Mouse (Mus musculus) cerebellum, adult 2 months (tissue): ENCODE results near the gene Dna2. TPM values are rescaled to one million over a fixed set of nuclear protein-coding genes. Genes with fewer than 3 reads are reported as not detected.

ENCODE experiments used
- DNase-seq, 2 experiments: peaks; one replicate each; pipeline ENCODE4 v3.0.0; 2021
- H3K27ac ChIP-seq: fragments of 200-500 bp; 2 replicates; pipeline ENCODE4 v1.5.1; 2012; ENCODE audit warnings: low read length, control low read depth, inconsistent platforms; ENCODE audit not compliant: insufficient read depth
- H3K27me3 ChIP-seq: fragments of 200-500 bp; 2 replicates; pipeline ENCODE4 v1.6.1; 2012; ENCODE audit warnings: inconsistent platforms, mild to moderate bottlenecking, low read length, moderate library complexity; ENCODE audit not compliant: control insufficient read depth, insufficient read depth
- H3K4me1 ChIP-seq: fragments of 200-500 bp; 2 replicates; pipeline ENCODE4 v1.6.1; 2011; ENCODE audit warnings: low read length; ENCODE audit not compliant: control insufficient read depth, insufficient read depth
- H3K4me3 ChIP-seq: fragments of 200-500 bp; replicated peaks from 2 replicates; pipeline ENCODE3; 2011; ENCODE audit warnings: mild to moderate bottlenecking, low read depth, low read length, control low read depth; ENCODE audit not compliant: insufficient read depth
- CTCF ChIP-seq: fragments of 200-500 bp; IDR thresholded peaks from 2 replicates; pipeline ENCODE4 v1.5.1; 2011; ENCODE audit warnings: low read depth, mild to moderate bottlenecking, control low read depth, low read length, moderate library complexity, borderline replicate concordance; ENCODE audit not compliant: insufficient read depth
- POLR2A ChIP-seq: fragments of 200-500 bp; IDR thresholded peaks from 2 replicates; pipeline ENCODE4 v1.6.1; 2011; ENCODE audit warnings: low read length, control low read depth, borderline replicate concordance; ENCODE audit not compliant: insufficient read depth
- WGBS: fragments of 180-500 bp; shearing (Covaris S2); methylation state at CpG from one replicate; pipeline ENCODE4 v1.1.7; 2018; 5-methylcytosine and 5-hydroxymethylcytosine counted together
- polyA plus RNA-seq: library from polyadenylated mRNA; depleted of rRNA; stranded (reverse); fragments of >200 nt; gene quantifications from 2 replicates; pipeline ENCODE4 v1.2.3, GENCODE M21; 2012

The Dna2 gene
- polyA plus RNA-seq, 1 experiment: 3.9 TPM

DNA sequence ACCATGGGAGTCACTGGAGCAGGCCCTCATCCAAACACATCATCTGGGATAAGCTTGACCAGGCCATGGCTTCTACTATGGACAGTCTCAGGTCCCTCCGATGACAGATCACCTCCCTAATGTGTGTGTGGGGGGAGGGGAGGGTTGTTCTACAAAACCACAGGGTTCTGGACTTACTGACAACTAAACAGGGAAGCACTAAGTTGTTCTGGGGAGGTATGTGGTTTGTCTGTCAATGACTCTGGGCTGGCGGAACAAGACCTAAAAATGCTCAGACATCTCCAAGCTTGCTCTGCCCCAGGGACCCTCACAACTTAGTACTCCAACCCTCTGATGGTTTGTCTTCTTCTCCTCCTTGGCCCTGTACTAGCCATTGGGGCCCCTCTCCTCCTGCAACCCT is 35.7 kb upstream of the Dna2 start:
- WGBS: 90% methylated on average over 2 of the region's 2 CpGs
- H3K4me3 ChIP-seq: no peak overlapping the region
- H3K27ac ChIP-seq: no peak overlapping the region
- no peaks in the 10 kb centered on the region for H3K27me3 ChIP-seq
- no peaks in the 10 kb centered on the region for H3K4me1 ChIP-seq
- no peak for DNase-seq
- TF ChIP-seq CTCF (no peak), POLR2A (no peak)

- DNase-seq: no peak
- WGBS: 91% methylated on average over 3 of the region's 3 CpGs
- Histone ChIP-seq H3K4me3 (no peak overlapping the region), H3K27me3 (no peaks in the 10 kb centered on the region), H3K4me1 (peaks cover 8% of the 10 kb centered on the region), H3K27ac (no peak overlapping the region)
- TF ChIP-seq CTCF (no peak), POLR2A (no peak)
Measured at GRCm38 (mm10) chr10:62918985-62919384, 27.8 kb upstream of the Dna2 start.

- peak; percentile 93 to 94 for DNase-seq
- Histone ChIP-seq H3K4me3 (peak within 1 kb of the TSS; percentile 99), H3K27ac (peak within 1 kb of the TSS; percentile 69), H3K4me1 (peaks cover 10% of the 10 kb centered on the region), H3K27me3 (no peaks in the 10 kb centered on the region)
- TF ChIP-seq CTCF (no peak), POLR2A (peak; percentile 80; the same call in 1 of the 2 replicates)
- 4% methylated on average over 50 of the region's 50 CpGs for WGBS
Measured at GRCm38 (mm10) chr10:62919925-62920765, 26.7 kb upstream of the Dna2 start, which contains the start of gene Slc25a16. Gene Slc25a16, plus strand, starts transcription at chr10:62920633.

DNA sequence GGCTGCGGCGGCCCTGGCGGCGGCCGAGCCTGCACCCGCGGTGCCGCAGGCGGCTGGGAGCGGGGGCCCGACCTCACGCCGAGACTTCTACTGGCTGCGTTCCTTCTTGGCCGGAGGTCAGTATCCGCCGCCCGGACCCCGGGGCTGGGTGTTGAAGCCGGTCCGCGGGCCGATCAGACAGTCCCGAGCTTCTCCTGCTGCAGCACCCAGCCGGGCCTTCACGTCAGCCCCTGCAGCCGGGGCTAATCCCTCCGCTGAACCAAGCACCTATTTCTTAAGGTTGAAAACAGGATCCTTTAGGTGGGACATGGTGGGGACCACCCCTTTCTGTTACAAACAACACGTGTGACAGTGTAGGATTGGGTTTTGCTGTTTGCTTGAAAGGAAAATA is 26.1 kb upstream of the Dna2 start:
- H3K27me3 ChIP-seq: no peaks in the 10 kb centered on the region
- WGBS: under 1% methylated on average over 29 of the region's 29 CpGs

GRCm38 (mm10) chr10:62924096-62924635 is 22.7 kb upstream of the Dna2 start:
- no peak for TF ChIP-seq CTCF
- TF ChIP-seq POLR2A: no peak
- Histone ChIP-seq H3K4me3 (no peak overlapping the region), H3K4me1 (peaks cover 10% of the 10 kb centered on the region), H3K27me3 (no peaks in the 10 kb centered on the region), H3K27ac (no peak overlapping the region)
- WGBS: 68% methylated on average over 4 of the region's 4 CpGs
- no peak for DNase-seq

More for the DNA sequence above, 26.1 kb upstream of the Dna2 start:
- H3K27ac ChIP-seq: peak overlapping the region; percentile 65
- TF ChIP-seq CTCF (no peak), POLR2A (no peak)
- no peak for DNase-seq
- peak overlapping the region; percentile 99 for H3K4me3 ChIP-seq
- H3K4me1 ChIP-seq: peaks cover 10% of the 10 kb centered on the region

DNA sequence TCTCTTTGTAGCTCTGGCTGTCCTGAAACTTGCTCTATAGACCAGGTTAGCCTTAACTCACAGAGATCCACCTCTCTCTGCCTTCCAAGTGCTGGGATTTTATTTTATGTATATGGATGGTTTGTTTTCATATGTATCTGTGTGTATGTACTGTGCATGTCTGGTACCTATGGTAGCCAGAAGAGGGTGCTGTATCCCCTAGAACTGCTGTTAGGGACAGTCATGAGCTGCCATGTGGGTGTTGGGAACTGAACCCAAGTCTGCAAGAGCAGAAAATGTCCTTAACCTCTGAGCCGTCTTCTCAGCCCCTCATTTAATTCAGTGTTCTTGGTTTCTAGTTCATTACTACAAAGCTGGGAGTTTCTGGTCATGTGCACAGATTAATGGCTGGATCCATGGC is 14.4 kb upstream of the Dna2 start:
- TF ChIP-seq CTCF: no peak
- no peak for TF ChIP-seq POLR2A
- no peak for DNase-seq
- H3K27ac ChIP-seq: no peak overlapping the region
- H3K4me3 ChIP-seq: no peak overlapping the region
- H3K27me3 ChIP-seq: no peaks in the 10 kb centered on the region
- 100% methylated on average over 1 of the region's 1 CpGs for WGBS
- no peaks in the 10 kb centered on the region for H3K4me1 ChIP-seq

GRCm38 (mm10) chr10:62944975-62945580 is 1.7 kb upstream of the Dna2 start:
- Histone ChIP-seq H3K4me3 (no peak overlapping the region), H3K4me1 (no peaks in the 10 kb centered on the region), H3K27me3 (no peaks in the 10 kb centered on the region), H3K27ac (no peak overlapping the region)
- 92% methylated on average over 10 of the region's 10 CpGs for WGBS
- DNase-seq: no peak
- no peak for TF ChIP-seq POLR2A
- TF ChIP-seq CTCF: no peak

DNA sequence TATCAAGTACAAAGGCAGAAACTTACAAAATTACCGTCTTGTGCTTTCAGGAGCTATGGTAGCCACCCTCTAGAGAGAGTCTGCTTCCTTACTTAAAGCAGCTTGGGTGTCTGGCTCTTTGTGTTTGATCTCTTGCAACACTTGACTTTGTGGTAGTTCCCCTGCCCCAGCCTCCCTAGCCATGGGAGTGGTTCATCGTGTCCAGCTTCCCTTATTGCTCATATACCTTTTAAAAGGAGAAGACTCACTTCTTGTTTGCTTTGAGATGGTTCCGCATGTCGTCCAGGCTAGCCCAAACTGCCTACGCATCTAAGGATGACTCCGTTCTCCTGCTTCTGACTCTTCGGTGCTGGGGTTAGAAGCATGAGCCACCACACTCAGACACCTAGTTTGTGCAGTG is 1.7 kb downstream of the Dna2 start:
- Histone ChIP-seq H3K27ac (no peak overlapping the region), H3K27me3 (no peaks in the 10 kb centered on the region), H3K4me1 (no peaks in the 10 kb centered on the region), H3K4me3 (no peak overlapping the region)
- 95% methylated on average over 7 of the region's 7 CpGs for whole genome bisulfite sequencing
- TF ChIP-seq CTCF (no peak), POLR2A (no peak)
- DNase-seq: no peak
